Mouse (Mus musculus) liver, adult 2 months (tissue): ENCODE data around the gene Mex3b.

Source experiments
- CTCF ChIP-seq: fragments of 200-500 bp; IDR thresholded peaks from 2 replicates; pipeline ENCODE4 v1.5.1; 2011; ENCODE audit warnings: low read depth, low read length, control low read depth
- POLR2A ChIP-seq: fragments of 200-500 bp; IDR thresholded peaks from 2 replicates; pipeline ENCODE4 v1.6.1; 2011; ENCODE audit warnings: low read length, control low read depth; ENCODE audit not compliant: insufficient read depth; ENCODE audit errors: extremely low read depth

DNA sequence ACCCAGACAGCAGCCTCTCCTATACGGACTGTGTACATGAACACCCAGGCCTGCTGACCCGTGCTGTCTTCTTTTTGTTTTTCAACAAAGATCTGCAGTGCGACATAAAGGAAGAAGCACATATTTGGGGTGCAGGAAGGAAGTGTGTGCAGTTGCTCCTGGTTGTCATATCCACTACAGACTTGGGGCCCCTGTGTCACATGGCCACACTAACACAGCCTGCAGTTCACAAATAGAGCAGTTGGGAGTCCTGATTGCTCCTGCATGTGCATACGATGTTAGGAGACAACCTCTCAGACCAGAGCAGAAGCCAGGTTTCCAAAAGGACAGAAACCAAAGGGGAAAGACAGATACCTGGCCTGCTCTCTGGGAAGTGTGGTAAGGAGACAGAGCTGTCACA, 46.5 kb upstream of the Mex3b start:
- TF ChIP-seq CTCF, result no peak
- no peak for TF ChIP-seq POLR2A
